Mouse (Mus musculus) frontal cortex, postnatal 10 days (tissue): Measurements from ENCODE around the gene Pkp2.

Experiments used
- DNase-seq, 2 experiments: peaks; one replicate each; pipeline ENCODE4 v3.0.0; 2022; ENCODE audit warnings: low spot score in 2 of 2, mixed read lengths in 1 of 2

The Pkp2 gene

DNA sequence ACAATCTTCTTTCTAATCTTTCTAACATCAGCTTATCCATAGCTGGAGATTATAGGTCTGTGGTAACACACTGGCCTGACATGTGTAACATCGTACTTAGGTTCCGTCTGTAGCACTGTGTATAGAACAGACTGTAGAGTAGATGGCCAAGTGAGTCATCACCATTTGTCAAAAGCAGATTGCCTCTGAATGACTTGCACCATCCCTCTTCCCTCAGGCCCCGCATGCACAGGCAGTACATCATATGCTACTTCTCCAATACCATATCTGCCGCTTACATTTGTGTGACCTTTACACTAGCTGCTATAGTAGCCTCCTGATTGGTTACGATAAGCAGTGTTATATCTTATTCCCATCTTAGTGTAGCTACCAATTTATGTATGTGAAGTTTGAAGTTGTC lies 47.8 kb downstream of the Pkp2 start:
- DNase-seq = no peak

DNA sequence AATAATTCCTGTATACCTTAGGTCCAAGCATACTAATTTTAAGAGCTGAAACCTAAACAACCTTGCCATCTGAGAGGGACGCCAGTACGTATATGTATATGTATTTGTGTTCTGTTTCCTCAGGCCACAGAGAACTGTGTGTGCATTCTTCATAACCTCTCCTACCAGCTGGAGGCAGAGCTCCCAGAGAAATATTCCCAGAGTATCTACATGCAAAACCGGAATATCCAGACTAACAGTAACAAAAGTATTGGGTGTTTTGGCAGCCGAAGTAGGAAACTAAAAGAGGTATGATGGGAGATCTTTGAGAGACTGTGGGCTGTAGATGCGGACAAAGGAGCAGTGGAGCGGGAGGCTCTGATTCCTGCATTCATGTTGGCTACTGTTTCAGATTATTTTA lies 48.4 kb downstream of the Pkp2 start:
- DNase-seq = no peak

DNA sequence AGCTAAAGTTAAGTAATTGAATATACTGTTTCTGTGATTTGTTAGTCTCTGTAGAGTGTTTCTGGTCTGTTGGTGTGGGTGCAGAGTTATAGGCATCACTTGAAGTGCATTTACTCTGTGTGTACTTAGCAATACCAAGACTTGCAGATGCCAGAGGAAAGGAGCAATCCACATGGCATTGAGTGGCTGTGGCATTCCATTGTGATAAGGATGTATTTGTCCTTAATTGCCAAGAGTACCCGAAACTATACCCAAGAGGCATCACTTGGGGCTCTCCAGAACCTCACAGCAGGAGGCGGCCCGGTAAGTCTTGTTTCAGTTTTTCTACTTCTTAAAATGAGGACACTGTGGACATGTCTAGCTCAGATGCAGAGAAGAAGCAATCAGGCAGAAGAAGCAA lies 49.3 kb downstream of the Pkp2 start:
- no peak for DNase-seq

GRCm38 (mm10) chr16:16272978-16273377 lies 59.9 kb downstream of the Pkp2 start:
- no peak for DNase-seq

DNA sequence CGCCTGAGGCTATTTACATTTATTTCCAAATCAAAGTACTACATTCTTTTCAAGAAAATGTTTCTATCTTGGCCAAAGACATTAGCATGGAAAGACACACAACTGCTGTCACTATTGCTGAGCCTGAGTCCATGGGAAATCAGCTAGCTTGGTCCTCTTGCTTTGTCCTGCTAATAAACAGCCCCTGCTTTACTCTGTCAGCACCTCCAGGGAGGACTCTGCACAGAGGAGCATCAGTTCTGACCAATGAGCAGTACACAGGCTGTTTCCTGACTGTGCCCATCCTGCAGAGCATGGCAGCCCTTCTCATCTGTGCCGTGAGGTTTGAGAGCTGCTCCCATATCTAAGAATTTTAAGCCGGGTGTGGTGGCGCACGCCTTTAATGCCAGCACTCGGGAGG lies 60.6 kb downstream of the Pkp2 start:
- no peak for DNase-seq

DNA sequence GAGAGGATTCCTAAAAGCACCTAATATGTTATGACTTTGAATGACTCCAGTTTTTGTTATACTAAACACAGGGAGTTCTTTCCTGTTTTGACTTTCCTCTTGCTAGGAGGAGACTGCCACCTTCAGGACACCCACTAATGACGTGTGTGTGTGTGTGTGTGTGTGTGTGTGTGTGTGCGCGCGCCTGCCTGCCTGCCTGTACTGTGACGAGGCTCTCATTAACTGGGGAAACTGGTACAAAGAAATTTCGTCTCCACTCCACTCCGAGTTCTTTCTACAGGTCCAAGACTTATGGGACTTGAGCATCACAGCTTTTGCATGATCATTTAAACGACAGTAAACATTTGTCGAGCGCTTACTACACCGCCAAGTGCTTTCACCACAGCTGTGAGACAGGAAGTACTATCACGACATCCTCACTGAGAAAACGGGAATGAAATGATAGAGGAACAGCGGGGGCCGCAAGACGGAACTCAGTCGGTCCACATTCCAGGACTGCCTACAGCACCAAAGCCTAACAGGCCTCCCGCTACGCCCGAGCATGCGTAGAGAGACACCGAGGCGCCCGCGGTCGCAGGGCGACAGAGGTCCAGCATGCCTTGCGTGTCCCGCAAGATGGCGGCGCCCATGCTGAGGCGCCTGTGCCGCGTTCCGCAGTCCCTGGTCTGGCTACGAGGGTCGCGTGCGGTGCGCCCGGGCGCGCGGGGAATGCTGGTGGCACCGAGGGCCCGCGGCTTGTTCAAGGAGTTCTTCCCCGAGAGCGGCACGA lies 89.4 kb downstream of the Pkp2 start, which contains the start of gene Yars2:
Gene Yars2 (plus strand): TSS at position 597 of the 769 bp plus-strand sequence.
- DNase-seq = peak; percentile 88 to 91

- DNase-seq = peak in 1 of 2 experiments; percentile 12
These were observed 90.2 kb downstream of the Pkp2 start for GRCm38 (mm10) chr16:16303138-16303827.

GRCm38 (mm10) chr16:16303888-16304287 lies 90.8 kb downstream of the Pkp2 start:
- DNase-seq = no peak

DNA sequence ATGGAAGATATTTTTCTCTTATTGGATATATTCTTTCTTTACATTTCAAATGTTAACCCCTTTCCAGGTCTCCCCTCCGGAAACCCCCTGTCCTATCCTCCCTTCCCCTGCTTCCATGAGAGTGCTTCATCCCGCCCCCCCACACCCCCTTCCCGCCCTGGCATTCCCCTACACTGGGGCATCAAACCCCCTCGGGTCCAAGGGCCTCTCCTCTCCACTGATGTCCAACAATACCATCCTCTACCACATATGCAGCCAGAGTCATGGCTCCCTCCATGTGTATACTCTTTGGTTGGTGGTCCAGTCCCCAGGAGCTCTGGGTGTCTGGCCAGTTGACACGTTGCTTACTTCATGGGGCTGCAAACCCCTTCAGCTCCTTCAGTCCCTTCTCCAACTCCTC lies 98.2 kb downstream of the Pkp2 start:
- no peak for DNase-seq
